Mouse (Mus musculus): Measurements from ENCODE around the gene Srd5a3. TPM values are rescaled to one million over a fixed set of nuclear protein-coding genes. Genes with fewer than 3 reads are reported as not detected.

Srd5a3 gene
- polyA plus RNA-seq, 1 experiment from 2014 or later: 19.8 TPM

DNA sequence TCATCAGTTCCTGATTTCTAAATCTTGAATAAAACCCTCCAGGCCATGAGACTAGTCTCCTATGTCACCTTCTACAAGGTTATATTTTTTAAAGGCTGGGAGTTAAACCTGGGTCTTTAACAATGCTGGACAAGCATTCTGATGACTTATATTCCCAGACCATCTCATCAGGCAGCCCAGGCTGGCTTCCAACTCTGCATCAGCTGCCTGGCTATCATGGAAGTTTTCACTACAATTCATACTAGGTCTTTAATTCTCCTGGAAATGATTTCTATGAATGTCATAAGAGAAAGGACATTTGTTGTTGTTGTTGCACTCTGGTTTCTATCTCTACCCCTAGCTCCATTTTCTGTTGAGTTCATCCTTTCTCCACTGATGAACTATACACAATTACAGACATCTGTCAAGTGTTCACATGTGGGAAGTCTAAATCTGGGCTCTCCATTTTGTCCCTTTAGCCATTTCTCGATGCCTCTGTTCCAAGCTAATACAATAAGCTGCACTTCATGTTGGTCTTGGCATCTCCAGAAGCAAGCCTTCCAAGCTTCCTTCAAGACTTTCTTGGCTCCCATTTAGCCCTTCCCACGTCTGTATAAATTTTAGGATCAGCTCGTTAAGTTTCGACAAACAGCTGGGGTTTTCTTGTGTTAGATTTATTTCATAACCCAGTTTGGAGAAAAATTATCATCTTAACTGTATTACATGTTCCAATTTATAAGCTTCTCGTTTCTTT lies 12.3 kb upstream of the Srd5a3 start:
- H3K27ac ChIP-seq (ENCODE audit: low read length): no peak overlapping the region
- WGBS: 69% methylated on average over 5 of the region's 5 CpGs
- no peak overlapping the region for H3K4me2 ChIP-seq (ENCODE audit: low read length)
- no peak overlapping the region for H3K4me3 ChIP-seq (replicated peaks; ENCODE audit: low read length)
- no peak for ATAC-seq
- H3K36me3 ChIP-seq (ENCODE audit: control insufficient read depth, insufficient read depth): no peaks in the 10 kb centered on the region
- H3K9me3 ChIP-seq (ENCODE audit: control insufficient read depth, low read length): no peaks in the 10 kb centered on the region; the same call in 1 of the 2 replicates
- H3K4me1 ChIP-seq (replicated peaks; ENCODE audit: control insufficient read depth, insufficient read depth, low read length): no peaks in the 10 kb centered on the region
- H3K27me3 ChIP-seq (replicated peaks; ENCODE audit: control insufficient read depth, insufficient read depth, low read length): no peaks in the 10 kb centered on the region
- H3K9ac ChIP-seq (replicated peaks; ENCODE audit: low read depth, low read length): no peak overlapping the region

DNA sequence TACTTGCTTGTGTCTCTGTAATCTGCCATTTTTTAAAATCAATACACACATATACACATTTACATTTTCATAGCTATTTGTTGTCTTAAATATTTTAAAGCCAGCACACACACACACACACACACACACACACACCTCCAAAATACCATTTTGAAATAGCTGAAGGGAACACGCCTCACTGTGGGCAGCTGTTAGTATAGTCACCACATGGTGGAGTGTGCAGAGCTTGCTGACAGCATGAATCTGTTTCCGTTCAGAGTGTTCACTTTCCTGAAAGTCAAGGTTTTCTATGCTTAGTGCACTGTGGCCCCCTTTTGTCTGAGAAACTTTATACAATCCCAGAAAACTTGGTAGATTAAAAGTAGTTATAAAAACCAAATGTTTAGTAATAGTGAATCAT lies 9.8 kb upstream of the Srd5a3 start:
- no peak for ATAC-seq
- H3K9ac ChIP-seq (replicated peaks; ENCODE audit: low read depth, low read length): no peak overlapping the region

DNA sequence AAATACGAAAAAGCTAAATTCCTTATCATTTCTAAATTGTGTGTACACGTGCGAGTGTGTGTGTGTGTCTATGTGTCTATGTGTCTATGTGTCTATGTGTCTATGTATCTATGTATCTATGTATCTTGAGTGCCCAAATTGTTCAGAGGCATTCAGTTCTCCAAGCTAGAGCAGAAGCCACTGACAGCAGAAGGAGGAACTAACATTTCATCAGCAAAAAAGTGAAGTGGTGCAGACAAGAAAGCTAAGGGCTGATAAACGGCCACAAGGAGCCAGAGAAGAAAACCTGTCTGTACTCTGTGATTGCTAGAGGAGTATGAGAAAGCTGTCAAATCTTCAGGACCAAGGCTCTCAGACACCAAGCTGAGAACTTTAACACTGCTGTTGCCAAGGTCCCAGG lies 8.1 kb upstream of the Srd5a3 start:
- Histone ChIP-seq H3K27ac (ENCODE audit: low read length) (no peak overlapping the region), H3K9ac (replicated peaks; ENCODE audit: low read depth, low read length) (no peak overlapping the region), H3K4me2 (ENCODE audit: low read length) (no peak overlapping the region), H3K4me1 (replicated peaks; ENCODE audit: control insufficient read depth, insufficient read depth, low read length) (no peaks in the 10 kb centered on the region), H3K27me3 (replicated peaks; ENCODE audit: control insufficient read depth, insufficient read depth, low read length) (no peaks in the 10 kb centered on the region), H3K9me3 (ENCODE audit: control insufficient read depth, low read length) (no peaks in the 10 kb centered on the region), H3K36me3 (ENCODE audit: control insufficient read depth, insufficient read depth) (no peaks in the 10 kb centered on the region), H3K4me3 (replicated peaks; ENCODE audit: low read length) (no peak overlapping the region)
- 87% methylated on average over 4 of the region's 4 CpGs for WGBS
- no peak for ATAC-seq

More for the DNA sequence above, 9.8 kb upstream of the Srd5a3 start:
- Histone ChIP-seq H3K4me2 (ENCODE audit: low read length) (no peak overlapping the region), H3K27ac (ENCODE audit: low read length) (no peak overlapping the region), H3K4me1 (replicated peaks; ENCODE audit: control insufficient read depth, insufficient read depth, low read length) (no peaks in the 10 kb centered on the region), H3K9me3 (ENCODE audit: control insufficient read depth, low read length) (no peaks in the 10 kb centered on the region), H3K4me3 (replicated peaks; ENCODE audit: low read length) (no peak overlapping the region), H3K27me3 (replicated peaks; ENCODE audit: control insufficient read depth, insufficient read depth, low read length) (no peaks in the 10 kb centered on the region), H3K36me3 (ENCODE audit: control insufficient read depth, insufficient read depth) (no peaks in the 10 kb centered on the region)
- WGBS: 52% methylated on average over 2 of the region's 2 CpGs

GRCm38 (mm10) chr5:76135644-76136043 lies 4.4 kb upstream of the Srd5a3 start:
- Histone ChIP-seq H3K27me3 (replicated peaks; ENCODE audit: control insufficient read depth, insufficient read depth, low read length) (no peaks in the 10 kb centered on the region), H3K9me3 (ENCODE audit: control insufficient read depth, low read length) (no peaks in the 10 kb centered on the region), H3K27ac (ENCODE audit: low read length) (no peak overlapping the region), H3K4me1 (replicated peaks; ENCODE audit: control insufficient read depth, insufficient read depth, low read length) (peaks cover 5% of the 10 kb centered on the region), H3K4me2 (ENCODE audit: low read length) (no peak overlapping the region), H3K36me3 (ENCODE audit: control insufficient read depth, insufficient read depth) (no peaks in the 10 kb centered on the region), H3K9ac (replicated peaks; ENCODE audit: low read depth, low read length) (no peak overlapping the region), H3K4me3 (replicated peaks; ENCODE audit: low read length) (no peak overlapping the region)
- 65% methylated on average over 1 of the region's 1 CpGs for WGBS
- ATAC-seq: no peak

DNA sequence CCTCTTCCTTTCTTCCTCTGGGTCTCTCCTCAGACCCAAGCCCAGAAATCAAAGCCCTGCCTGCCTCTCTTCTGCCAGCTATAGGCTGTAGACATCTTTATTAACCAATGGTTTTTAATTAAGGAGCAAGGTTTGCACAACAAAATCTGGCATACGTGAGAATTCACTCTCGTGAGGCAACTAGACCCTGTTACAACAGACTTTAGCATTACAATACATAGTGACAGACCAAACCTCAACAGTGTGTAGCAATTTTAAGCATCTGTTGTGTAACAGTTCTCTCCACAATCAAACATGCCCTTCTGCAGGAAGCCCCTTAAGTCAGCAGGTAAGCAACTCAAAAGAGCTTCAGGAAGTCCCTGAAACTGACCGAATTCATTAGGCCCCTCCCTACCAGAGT lies 3.8 kb upstream of the Srd5a3 start:
- Histone ChIP-seq H3K36me3 (ENCODE audit: control insufficient read depth, insufficient read depth) (no peaks in the 10 kb centered on the region), H3K27me3 (replicated peaks; ENCODE audit: control insufficient read depth, insufficient read depth, low read length) (no peaks in the 10 kb centered on the region), H3K9me3 (ENCODE audit: control insufficient read depth, low read length) (no peaks in the 10 kb centered on the region), H3K4me1 (replicated peaks; ENCODE audit: control insufficient read depth, insufficient read depth, low read length) (peaks cover 8% of the 10 kb centered on the region), H3K4me2 (ENCODE audit: low read length) (no peak overlapping the region), H3K4me3 (replicated peaks; ENCODE audit: low read length) (no peak overlapping the region), H3K27ac (ENCODE audit: low read length) (no peak overlapping the region), H3K9ac (replicated peaks; ENCODE audit: low read depth, low read length) (no peak overlapping the region)
- ATAC-seq: no peak
- WGBS: 85% methylated on average over 3 of the region's 3 CpGs

DNA sequence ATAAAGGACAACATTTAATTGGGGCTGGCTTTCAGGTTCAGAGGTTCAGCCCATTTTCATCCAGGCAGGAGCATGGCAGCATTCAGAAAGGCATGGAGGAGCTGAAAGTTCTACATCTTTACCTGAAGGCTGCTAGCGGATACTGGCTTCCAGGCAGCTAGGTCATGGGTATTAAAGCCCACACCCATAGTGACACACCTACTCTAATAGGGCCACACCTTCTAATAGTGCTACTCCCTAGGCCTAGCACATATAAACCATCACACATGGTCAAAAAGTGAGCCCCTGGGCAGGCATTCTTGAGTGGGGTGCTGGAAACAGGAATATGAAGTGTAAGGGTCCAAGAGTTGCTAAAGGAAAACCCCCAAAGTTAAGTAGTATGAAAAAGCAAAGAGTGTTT lies 2.5 kb upstream of the Srd5a3 start:
- 96% methylated on average over 1 of the region's 1 CpGs for WGBS
- no peaks in the 10 kb centered on the region for H3K36me3 ChIP-seq (ENCODE audit: control insufficient read depth, insufficient read depth)
- no peak overlapping the region for H3K27ac ChIP-seq (ENCODE audit: low read length)
- H3K27me3 ChIP-seq (replicated peaks; ENCODE audit: control insufficient read depth, insufficient read depth, low read length): no peaks in the 10 kb centered on the region
- H3K4me2 ChIP-seq (ENCODE audit: low read length): no peak overlapping the region
- peaks cover 11% of the 10 kb centered on the region for H3K4me1 ChIP-seq (replicated peaks; ENCODE audit: control insufficient read depth, insufficient read depth, low read length)
- ATAC-seq: no peak
- H3K9ac ChIP-seq (replicated peaks; ENCODE audit: low read depth, low read length): no peak overlapping the region
- no peaks in the 10 kb centered on the region for H3K9me3 ChIP-seq (ENCODE audit: control insufficient read depth, low read length)
- no peak overlapping the region for H3K4me3 ChIP-seq (replicated peaks; ENCODE audit: low read length)

GRCm38 (mm10) chr5:76138071-76138470 lies 2.0 kb upstream of the Srd5a3 start:
- Histone ChIP-seq H3K27me3 (replicated peaks; ENCODE audit: control insufficient read depth, insufficient read depth, low read length) (no peaks in the 10 kb centered on the region), H3K4me3 (replicated peaks; ENCODE audit: low read length) (no peak overlapping the region), H3K9me3 (ENCODE audit: control insufficient read depth, low read length) (no peaks in the 10 kb centered on the region), H3K4me1 (replicated peaks; ENCODE audit: control insufficient read depth, insufficient read depth, low read length) (peaks cover 11% of the 10 kb centered on the region), H3K36me3 (ENCODE audit: control insufficient read depth, insufficient read depth) (no peaks in the 10 kb centered on the region), H3K9ac (replicated peaks; ENCODE audit: low read depth, low read length) (no peak overlapping the region), H3K4me2 (ENCODE audit: low read length) (no peak overlapping the region), H3K27ac (ENCODE audit: low read length) (no peak overlapping the region)
- ATAC-seq: no peak
- 83% methylated on average over 1 of the region's 1 CpGs for WGBS

GRCm38 (mm10) chr5:76138512-76138911 lies 1.6 kb upstream of the Srd5a3 start:
- WGBS: 54% methylated on average over 10 of the region's 10 CpGs
- H3K4me2 ChIP-seq (ENCODE audit: low read length): no peak overlapping the region
- ATAC-seq: no peak

DNA sequence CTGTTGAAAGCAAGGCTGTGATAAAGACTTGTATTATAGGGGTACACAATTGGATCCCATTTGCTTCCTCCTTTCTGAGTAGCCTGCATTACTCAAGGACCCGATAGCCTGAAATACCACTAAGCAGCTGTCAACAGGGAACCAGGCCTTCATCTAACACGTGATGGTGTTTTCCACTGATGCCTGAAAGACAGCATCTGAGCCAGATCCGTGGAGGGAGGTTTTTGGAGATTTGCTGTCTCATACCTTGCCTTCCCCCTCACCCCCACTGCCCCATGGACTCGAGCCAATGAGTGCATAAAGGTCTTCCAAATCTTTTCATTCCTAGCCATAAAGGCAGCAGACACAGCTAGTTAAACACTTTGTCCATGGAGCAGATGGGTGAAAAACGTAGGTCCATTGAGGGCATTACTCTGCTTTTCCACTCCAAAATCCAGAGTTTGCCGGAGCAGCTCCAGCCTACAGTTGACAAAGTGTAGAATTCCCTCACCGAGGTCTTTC lies 850 bp upstream of the Srd5a3 start:
- no peak overlapping the region for H3K9ac ChIP-seq (replicated peaks; ENCODE audit: low read depth, low read length)
- no peaks in the 10 kb centered on the region for H3K36me3 ChIP-seq (ENCODE audit: control insufficient read depth, insufficient read depth)
- no peak overlapping the region; the same call in 1 of the 2 replicates for H3K4me2 ChIP-seq (ENCODE audit: low read length)
- H3K4me1 ChIP-seq (replicated peaks; ENCODE audit: control insufficient read depth, insufficient read depth, low read length): peaks cover 11% of the 10 kb centered on the region
- H3K4me3 ChIP-seq (replicated peaks; ENCODE audit: low read length): no peak overlapping the region
- WGBS: 45% methylated on average over 7 of the region's 7 CpGs
- H3K9me3 ChIP-seq (ENCODE audit: control insufficient read depth, low read length): no peaks in the 10 kb centered on the region
- ATAC-seq: no peak
- H3K27me3 ChIP-seq (replicated peaks; ENCODE audit: control insufficient read depth, insufficient read depth, low read length): no peaks in the 10 kb centered on the region
- H3K27ac ChIP-seq (ENCODE audit: low read length): no peak overlapping the region

More at GRCm38 (mm10) chr5:76138512-76138911, 1.6 kb upstream of the Srd5a3 start:
- no peaks in the 10 kb centered on the region for H3K9me3 ChIP-seq (ENCODE audit: control insufficient read depth, low read length)
- H3K4me3 ChIP-seq (replicated peaks; ENCODE audit: low read length): no peak overlapping the region
- peaks cover 11% of the 10 kb centered on the region for H3K4me1 ChIP-seq (replicated peaks; ENCODE audit: control insufficient read depth, insufficient read depth, low read length)
- H3K27me3 ChIP-seq (replicated peaks; ENCODE audit: control insufficient read depth, insufficient read depth, low read length): no peaks in the 10 kb centered on the region
- H3K36me3 ChIP-seq (ENCODE audit: control insufficient read depth, insufficient read depth): no peaks in the 10 kb centered on the region
- no peak overlapping the region for H3K27ac ChIP-seq (ENCODE audit: low read length)
- no peak overlapping the region for H3K9ac ChIP-seq (replicated peaks; ENCODE audit: low read depth, low read length)
